Comparison of ENCODE assay signal across 8 mouse cellular contexts in genomic region chr8:122444058-122444748, GRCm38 (mm10). TPM values are rescaled to one million over a fixed set of nuclear protein-coding genes. Genes with fewer than 3 reads are reported as not detected.
A peak's percentile ranks its signal among the peaks of the same experiment; 100 is the strongest.
DNase-seq lines count a peak whose midpoint lies in the region; ATAC-seq and TF ChIP-seq lines count a peak whose summit lies in the region.

No protein-coding gene starts in this region.

- in situ Hi-C loops in ES-E14 (cut with MboI; ENCODE audit: low sequenced_read_pairs in 2 of 2, unreplicated experiment in 2 of 2) = no loop called here

- H3K4me1 ChIP-seq in ES-E14 (ENCODE audit: control insufficient read depth in 2 of 2, insufficient read depth in 2 of 2, low read length in 2 of 2, poor library complexity in 1 of 2) = peaks cover 0 to 6% of the 10 kb centered on the region in 2 experiments; a peak in 1 of 4 replicates
- peaks cover 14% of the 10 kb centered on the region; the same call in 1 of the 2 replicates for H3K4me1 ChIP-seq in forebrain, embryonic 14.5 days (ENCODE audit: control insufficient read depth, insufficient read depth, low read length)
- H3K4me1 ChIP-seq in neural tube, embryonic 14.5 days (ENCODE audit: control insufficient read depth, insufficient read depth, low read length) = peaks cover 22% of the 10 kb centered on the region

- peak overlapping the region; percentile 94 for H3K9ac ChIP-seq in ES-E14 (ENCODE audit: insufficient read depth, low read depth, low read length, poor library complexity, severe bottlenecking)
- peak overlapping the region; percentile 72 for H3K9ac ChIP-seq in forebrain, embryonic 14.5 days (ENCODE audit: low read length)
- peak overlapping the region; percentile 86 for H3K9ac ChIP-seq in neural tube, embryonic 14.5 days (replicated peaks; ENCODE audit: low read depth, low read length)

- intact Hi-C loops in heart, postnatal 25 days (cut with DNase I) = loop anchor here (2.0 to 5.0 kb wide), 2 partner anchors 31 to 167 kb away; no protein-coding TSS in a partner anchor

- H3K9me3 ChIP-seq in ES-E14 (ENCODE audit: control insufficient read depth, insufficient read depth, low read depth, low read length) = no peaks in the 10 kb centered on the region
- H3K9me3 ChIP-seq in forebrain, embryonic 14.5 days (replicated peaks; ENCODE audit: control insufficient read depth, low read length) = no peaks in the 10 kb centered on the region
- no peaks in the 10 kb centered on the region for H3K9me3 ChIP-seq in neural tube, embryonic 14.5 days (ENCODE audit: control insufficient read depth, low read length)

- 4% methylated on average over 19 of the region's 19 CpGs for WGBS in forebrain, embryonic 14.5 days
- 11% methylated on average over 19 of the region's 19 CpGs for WGBS in neural tube, embryonic 14.5 days

- peaks cover 6% of the 10 kb centered on the region; the same call in 1 of the 2 replicates for H3K36me3 ChIP-seq in ES-E14 (ENCODE audit: control insufficient read depth, insufficient read depth, low read length, poor library complexity, severe bottlenecking)
- peaks cover 6% of the 10 kb centered on the region for H3K36me3 ChIP-seq in forebrain, embryonic 14.5 days (ENCODE audit: control insufficient read depth, insufficient read depth, low read length)
- peaks cover 4% of the 10 kb centered on the region; the same call in 1 of the 2 replicates for H3K36me3 ChIP-seq in neural tube, embryonic 14.5 days (ENCODE audit: control insufficient read depth, insufficient read depth, low read length)

- H3K4me2 ChIP-seq in forebrain, embryonic 14.5 days (ENCODE audit: low read length) = peak overlapping the region; percentile 55
- H3K4me2 ChIP-seq in neural tube, embryonic 14.5 days (ENCODE audit: low read depth, low read length) = peak overlapping the region; percentile 54

- peak; percentile 69 for DNase-seq in ES-E14 (ENCODE audit: low read depth, low spot score)
- peak; percentile 83 for DNase-seq in cerebellum, adult 11-12 months
- peak; percentile 97 for DNase-seq in forebrain, embryonic 14.5 days (ENCODE audit: low spot score)
- peak; percentile 72 for DNase-seq in heart, postnatal 25 days (ENCODE audit: low spot score)
- peak; percentile 86 to 92 for DNase-seq in layer of hippocampus, adult 18-20 months (ENCODE audit: low spot score in 2 of 2)
- peak; percentile 95 to 97 for DNase-seq in lung, adult 18-20 months
- DNase-seq in testis, postnatal 14 days (ENCODE audit: low spot score) = peak; percentile 70

- H3K27me3 ChIP-seq in forebrain, embryonic 14.5 days (replicated peaks; ENCODE audit: control insufficient read depth, insufficient read depth, low read length) = no peaks in the 10 kb centered on the region
- no peaks in the 10 kb centered on the region for H3K27me3 ChIP-seq in neural tube, embryonic 14.5 days (ENCODE audit: control insufficient read depth, insufficient read depth, low read length)

- peak overlapping the region; percentile 74 to 84 for H3K4me3 ChIP-seq in ES-E14 (ENCODE audit: insufficient read depth in 1 of 2, low read depth in 1 of 2, low read length in 2 of 2, poor library complexity in 1 of 2, severe bottlenecking in 1 of 2)
- H3K4me3 ChIP-seq in forebrain, embryonic 14.5 days (ENCODE audit: low read depth, low read length) = peak overlapping the region; percentile 70
- peak overlapping the region; percentile 68 for H3K4me3 ChIP-seq in neural tube, embryonic 14.5 days (ENCODE audit: low read depth, low read length)

- peak overlapping the region; percentile 61 for H3K27ac ChIP-seq in ES-E14 (ENCODE audit: insufficient read depth, low read depth, low read length, poor library complexity, severe bottlenecking)
- peak overlapping the region; percentile 95 for H3K27ac ChIP-seq in forebrain, embryonic 14.5 days (ENCODE audit: low read depth, low read length)
- H3K27ac ChIP-seq in neural tube, embryonic 14.5 days (ENCODE audit: low read depth, low read length) = peak overlapping the region; percentile 97

- peak; percentile 56 for ATAC-seq in forebrain, embryonic 14.5 days
- peak; percentile 39; the same call in 1 of the 2 replicates for ATAC-seq in neural tube, embryonic 14.5 days (ENCODE audit: low read depth)

TF ChIP-seq in ES-E14, 5 proteins besides CTCF, POLR2A, EP300 and RAD21:
- no peak for TF ChIP-seq ZNF384 (IDR thresholded peaks at IDR 0.05; ENCODE audit: low read depth, low read length)
- TF ChIP-seq HCFC1 (IDR thresholded peaks at IDR 0.05; ENCODE audit: borderline replicate concordance, insufficient read depth, low read length) = peak; percentile 74; the same call in 1 of the 2 replicates

RNA-seq across cellular contexts. Expression of gene Mvd, which starts 1.0 kb away (rescaled TPM):
- total RNA-seq in ES-E14 (2012; rRNA removed) = 30.4 and 35.2 TPM in 2 replicates
- polyA plus RNA-seq in forebrain, embryonic 14.5 days (2014; fragmentation: Nextera tagmentation; extraction: Ambion mirVana) = 41.8 and 51.9 TPM in 2 replicates
- total RNA-seq in heart, postnatal 25 days (2021) = 1 to 10 TPM; 5.3 to 5.7 TPM
- 10 to 100 TPM; 18.5 to 22.1 TPM for total RNA-seq in layer of hippocampus, adult 18-20 months (2021)
- 61.0 and 61.7 TPM in 2 replicates for polyA plus RNA-seq in neural tube, embryonic 14.5 days (2014; fragmentation: Nextera tagmentation; extraction: Ambion mirVana)

RNA-seq across cellular contexts. Expression of gene Cyba, which starts 11.5 kb away (rescaled TPM):
- 78.7 and 107 TPM in 2 replicates for total RNA-seq in ES-E14 (2012; rRNA removed)
- 33.5 and 39.3 TPM in 2 replicates for polyA plus RNA-seq in forebrain, embryonic 14.5 days (2014; fragmentation: Nextera tagmentation; extraction: Ambion mirVana)
- total RNA-seq in heart, postnatal 25 days (2021) = 10 to 100 TPM; 39.4 to 45.3 TPM
- total RNA-seq in layer of hippocampus, adult 18-20 months (2021) = 10 to 100 TPM; 10.8 to 11.3 TPM
- polyA plus RNA-seq in neural tube, embryonic 14.5 days (2014; fragmentation: Nextera tagmentation; extraction: Ambion mirVana) = 23.9 and 38.9 TPM in 2 replicates

RNA-seq across cellular contexts. Expression of gene Snai3, which starts 16.3 kb away (rescaled TPM):
- total RNA-seq in ES-E14 (2012; rRNA removed) = 4.2 and 8.2 TPM in 2 replicates
- not detected in 2 replicates for polyA plus RNA-seq in forebrain, embryonic 14.5 days (2014; fragmentation: Nextera tagmentation; extraction: Ambion mirVana)
- total RNA-seq in heart, postnatal 25 days (2021) = 1 to 10 TPM; 2.5 to 2.7 TPM
- not detected for total RNA-seq in layer of hippocampus, adult 18-20 months (2021)
- polyA plus RNA-seq in neural tube, embryonic 14.5 days (2014; fragmentation: Nextera tagmentation; extraction: Ambion mirVana) = not detected in 2 replicates

RNA-seq across cellular contexts. Expression of gene Il17c, which starts 22.4 kb away (rescaled TPM):
- 0.58 TPM in 1 of 2 replicates, not detected in the other for total RNA-seq in ES-E14 (2012; rRNA removed)
- polyA plus RNA-seq in forebrain, embryonic 14.5 days (2014; fragmentation: Nextera tagmentation; extraction: Ambion mirVana) = not detected in 2 replicates
- total RNA-seq in heart, postnatal 25 days (2021) = not detected
- total RNA-seq in layer of hippocampus, adult 18-20 months (2021) = not detected
- not detected in 2 replicates for polyA plus RNA-seq in neural tube, embryonic 14.5 days (2014; fragmentation: Nextera tagmentation; extraction: Ambion mirVana)

RNA-seq across cellular contexts. Expression of gene Rnf166, which starts 31.7 kb away (rescaled TPM):
- 10.8 and 15.0 TPM in 2 replicates for total RNA-seq in ES-E14 (2012; rRNA removed)
- polyA plus RNA-seq in forebrain, embryonic 14.5 days (2014; fragmentation: Nextera tagmentation; extraction: Ambion mirVana) = 28.8 and 32.2 TPM in 2 replicates
- total RNA-seq in heart, postnatal 25 days (2021) = 10 to 100 TPM; 35.8 to 38.2 TPM
- 10 to 100 TPM; 40.3 to 45.5 TPM for total RNA-seq in layer of hippocampus, adult 18-20 months (2021)
- 28.5 and 31.0 TPM in 2 replicates for polyA plus RNA-seq in neural tube, embryonic 14.5 days (2014; fragmentation: Nextera tagmentation; extraction: Ambion mirVana)

Comparison
In these comparisons a context has a peak if more than half of its experiments do, and no peak if none do; other contexts are left out.
1. Peak in every context shown above with its lines: DNase-seq, ATAC-seq, H3K4me3 ChIP-seq and H3K27ac ChIP-seq.